Mouse (Mus musculus) heart, adult 2 months (tissue): ENCODE measurements around the gene Lrrc61. TPM values are rescaled to one million over a fixed set of nuclear protein-coding genes. Genes with fewer than 3 reads are reported as not detected.

Source experiments
- DNase-seq, 2 experiments: peaks; one replicate each; pipeline ENCODE4 v3.0.0; 2021
- H3K27ac ChIP-seq: fragments of 200-600 bp; 2 replicates; pipeline ENCODE4 v1.8.1; 2022
- H3K27me3 ChIP-seq: fragments of 200-500 bp; 2 replicates; pipeline ENCODE4 v1.6.1; 2012; ENCODE audit warnings: mild to moderate bottlenecking, low read length, inconsistent platforms, mixed read lengths; ENCODE audit not compliant: control insufficient read depth, insufficient read depth
- H3K36me3 ChIP-seq: fragments of 200-500 bp; 2 replicates; pipeline ENCODE4 v1.6.1; 2012; ENCODE audit warnings: low read length, inconsistent platforms; ENCODE audit not compliant: control insufficient read depth, insufficient read depth
- H3K4me1 ChIP-seq: fragments of 200-500 bp; 2 replicates; pipeline ENCODE4 v1.6.1; 2011; ENCODE audit warnings: low read length; ENCODE audit not compliant: control insufficient read depth, insufficient read depth
- H3K4me3 ChIP-seq: fragments of 200-600 bp; 2 replicates; pipeline ENCODE4 v1.8.1; 2022
- H3K79me2 ChIP-seq: fragments of 200-500 bp; replicated peaks from 2 replicates; pipeline ENCODE4 v1.6.1; 2012; ENCODE audit warnings: mild to moderate bottlenecking, inconsistent platforms, low read length, moderate library complexity, mixed read lengths; ENCODE audit not compliant: control insufficient read depth, insufficient read depth
- H3K9ac ChIP-seq: fragments of 200-500 bp; 2 replicates; pipeline ENCODE4 v1.6.1; 2012; ENCODE audit warnings: low read depth, mild to moderate bottlenecking, control low read depth, inconsistent platforms, low read length, mixed read lengths
- CTCF ChIP-seq: fragments of 200-600 bp; IDR thresholded peaks from 2 replicates; pipeline ENCODE4 v1.8.1; 2022; ENCODE audit warnings: antibody characterized with exemption, mild to moderate bottlenecking, moderate library complexity
- EP300 ChIP-seq: fragments of 200-500 bp; IDR thresholded peaks from 2 replicates; pipeline ENCODE4 v1.6.1; 2011; ENCODE audit warnings: low read depth, low read length, control low read depth; ENCODE audit not compliant: insufficient read depth
- POLR2A ChIP-seq: fragments of 200-500 bp; IDR thresholded peaks from 2 replicates; pipeline ENCODE4 v1.6.1; 2011; ENCODE audit warnings: mild to moderate bottlenecking, low read depth, low read length, control low read depth; ENCODE audit not compliant: insufficient read depth
- whole genome bisulfite sequencing: fragments of 180-500 bp; shearing (Covaris S2); methylation state at CpG from one replicate; pipeline ENCODE4 v1.1.7; 2018; 5-methylcytosine and 5-hydroxymethylcytosine counted together
- intact Hi-C: fragments of 180-260 bp; cut with DNase I; formaldehyde crosslinking; loops from one replicate; pipeline ENCODE4 v1.15.1; 2025
- polyA plus RNA-seq: library from polyadenylated mRNA; depleted of rRNA; stranded (reverse); fragments of >200 nt; gene quantifications from 2 replicates; pipeline ENCODE4 v1.2.3, GENCODE M21; 2012
- total RNA-seq, 2 experiments: library from RNA; stranded (reverse); gene quantifications; 2 replicates each; pipeline ENCODE4 v1.2.3; 2021

Gene Lrrc61
- total and polyA plus RNA-seq, 3 experiments: 13.9 to 16.6 (median 14.9) TPM

GRCm38 (mm10) chr6:48573981-48574380 lies 19.4 kb downstream of the Lrrc61 start:
- no peak for DNase-seq
- Histone ChIP-seq H3K27ac (peak overlapping the region; percentile 73), H3K9ac (no peak overlapping the region), H3K27me3 (no peaks in the 10 kb centered on the region), H3K4me3 (no peak overlapping the region), H3K36me3 (no peaks in the 10 kb centered on the region), H3K79me2 (no peaks in the 10 kb centered on the region), H3K4me1 (peaks cover 13% of the 10 kb centered on the region)
- intact Hi-C loops: no loop called here
- TF ChIP-seq POLR2A: no peak
- TF ChIP-seq EP300: no peak
- no peak for TF ChIP-seq CTCF
- 55% methylated on average over 3 of the region's 3 CpGs for WGBS

GRCm38 (mm10) chr6:48578736-48579135 lies 24.1 kb downstream of the Lrrc61 start:
- DNase-seq: no peak
- H3K36me3 ChIP-seq: no peaks in the 10 kb centered on the region
- H3K79me2 ChIP-seq: no peaks in the 10 kb centered on the region
- WGBS: 56% methylated on average over 5 of the region's 5 CpGs
- H3K27me3 ChIP-seq: no peaks in the 10 kb centered on the region
- no peak overlapping the region for H3K4me3 ChIP-seq
- intact Hi-C loops: no loop called here
- H3K4me1 ChIP-seq: peaks cover 5% of the 10 kb centered on the region
- TF ChIP-seq CTCF: no peak
- TF ChIP-seq POLR2A: no peak
- TF ChIP-seq EP300: no peak
- no peak overlapping the region for H3K9ac ChIP-seq
- H3K27ac ChIP-seq: peak overlapping the region; percentile 80

GRCm38 (mm10) chr6:48579215-48579648 lies 24.6 kb downstream of the Lrrc61 start:
- Histone ChIP-seq H3K79me2 (no peaks in the 10 kb centered on the region), H3K36me3 (no peaks in the 10 kb centered on the region), H3K27me3 (no peaks in the 10 kb centered on the region), H3K27ac (peak overlapping the region; percentile 80), H3K4me3 (no peak overlapping the region), H3K4me1 (peaks cover 3% of the 10 kb centered on the region), H3K9ac (peak overlapping the region; percentile 57; the same call in 1 of the 2 replicates)
- intact Hi-C loops: no loop called here
- WGBS: 10% methylated on average over 5 of the region's 5 CpGs
- DNase-seq: peak; percentile 51 to 61
- TF ChIP-seq CTCF (no peak), POLR2A (peak; percentile 63; the same call in 1 of the 2 replicates), EP300 (0 out of 2 replicates have a peak, but pooled peaks have one; percentile 12)

GRCm38 (mm10) chr6:48581257-48581656 lies 26.7 kb downstream of the Lrrc61 start:
- peaks cover 3% of the 10 kb centered on the region for H3K4me1 ChIP-seq
- 29% methylated on average over 3 of the region's 3 CpGs for WGBS
- no peaks in the 10 kb centered on the region for H3K27me3 ChIP-seq
- H3K36me3 ChIP-seq: no peaks in the 10 kb centered on the region
- TF ChIP-seq CTCF: no peak
- no peak for TF ChIP-seq POLR2A
- no peak for TF ChIP-seq EP300
- no peak for DNase-seq
- intact Hi-C loops: loop anchor here (5.0 kb wide), 1 partner anchor 39 kb away; no protein-coding TSS in a partner anchor
- no peak overlapping the region for H3K27ac ChIP-seq
- no peak overlapping the region for H3K9ac ChIP-seq
- no peaks in the 10 kb centered on the region for H3K79me2 ChIP-seq
- no peak overlapping the region for H3K4me3 ChIP-seq

GRCm38 (mm10) chr6:48582037-48582436 lies 27.4 kb downstream of the Lrrc61 start:
- no peaks in the 10 kb centered on the region for H3K79me2 ChIP-seq
- WGBS: 79% methylated on average over 3 of the region's 3 CpGs
- H3K4me1 ChIP-seq: peaks cover 3% of the 10 kb centered on the region
- H3K4me3 ChIP-seq: no peak overlapping the region
- no peaks in the 10 kb centered on the region for H3K27me3 ChIP-seq
- DNase-seq: no peak
- H3K27ac ChIP-seq: no peak overlapping the region
- H3K9ac ChIP-seq: no peak overlapping the region
- intact Hi-C loops: loop anchor here (1.0 to 5.0 kb wide), 2 partner anchors 40 to 60 kb away; no protein-coding TSS in a partner anchor
- TF ChIP-seq EP300 (no peak), CTCF (peak; percentile 97)
- no peaks in the 10 kb centered on the region for H3K36me3 ChIP-seq

- H3K9ac ChIP-seq: no peak within 1 kb of the TSS
- H3K79me2 ChIP-seq: no peaks in the 10 kb centered on the region
- TF ChIP-seq EP300 (no peak), CTCF (no peak), POLR2A (no peak)
- no peak for DNase-seq
- no peaks in the 10 kb centered on the region for H3K36me3 ChIP-seq
- no peaks in the 10 kb centered on the region for H3K27me3 ChIP-seq
- no peak within 1 kb of the TSS for H3K4me3 ChIP-seq
- no peak within 1 kb of the TSS; the same call in 1 of the 2 replicates for H3K27ac ChIP-seq
- intact Hi-C loops: no loop called here
- 14% methylated on average over 6 of the region's 6 CpGs for WGBS
- no peaks in the 10 kb centered on the region for H3K4me1 ChIP-seq
These were observed 34.7 kb downstream of the Lrrc61 start, which contains the start of gene Gm45021 for GRCm38 (mm10) chr6:48589194-48589750. Gene Gm45021 (plus strand): TSS chr6:48589610.
